Mouse (Mus musculus) ES-E14 (cell line): ENCODE results near the gene Rnf41.

ENCODE experiments used
- CHD2 ChIP-seq: IDR thresholded peaks from 2 replicates; pipeline ENCODE4 v1.6.1; 2014; ENCODE audit warnings: mild to moderate bottlenecking, low read depth, low read length, inconsistent platforms
- HCFC1 ChIP-seq: IDR thresholded peaks from 2 replicates; pipeline ENCODE4 v1.6.1; 2012; ENCODE audit warnings: low read length, inconsistent platforms, borderline replicate concordance; ENCODE audit not compliant: insufficient read depth
- MAFK ChIP-seq: IDR thresholded peaks from 2 replicates; pipeline ENCODE4 v1.6.1; 2014; ENCODE audit warnings: mild to moderate bottlenecking, low read depth, low read length, inconsistent platforms; ENCODE audit not compliant: insufficient read depth
- ZNF384 ChIP-seq: IDR thresholded peaks from 2 replicates; pipeline ENCODE4 v1.6.1; 2012; ENCODE audit warnings: low read depth, low read length, inconsistent platforms

DNA sequence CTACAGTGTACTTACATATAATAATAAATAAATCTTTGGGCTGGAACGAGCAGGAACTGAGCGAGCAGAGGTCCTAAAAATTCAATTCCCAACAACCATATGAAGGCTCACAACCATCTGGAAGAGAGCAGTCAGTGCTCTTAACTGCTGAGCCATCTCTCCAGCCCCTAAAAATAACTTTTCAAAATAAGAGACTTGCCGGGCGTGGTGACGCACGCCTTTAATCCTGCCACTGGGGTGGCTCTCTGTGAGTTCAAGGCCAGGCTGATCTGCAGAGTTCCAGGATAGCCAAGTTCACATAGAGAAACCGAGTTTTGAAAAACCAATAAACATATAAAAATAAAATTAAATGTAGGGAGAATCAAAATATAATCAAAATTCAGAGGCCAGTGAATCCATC, 74.9 kb downstream of the Rnf41 start:
- no peak for TF ChIP-seq MAFK
- TF ChIP-seq HCFC1, result no peak
- TF ChIP-seq ZNF384, result no peak
- no peak for TF ChIP-seq CHD2
